Mouse (Mus musculus): ENCODE measurements around the gene Slc39a3.

DNA sequence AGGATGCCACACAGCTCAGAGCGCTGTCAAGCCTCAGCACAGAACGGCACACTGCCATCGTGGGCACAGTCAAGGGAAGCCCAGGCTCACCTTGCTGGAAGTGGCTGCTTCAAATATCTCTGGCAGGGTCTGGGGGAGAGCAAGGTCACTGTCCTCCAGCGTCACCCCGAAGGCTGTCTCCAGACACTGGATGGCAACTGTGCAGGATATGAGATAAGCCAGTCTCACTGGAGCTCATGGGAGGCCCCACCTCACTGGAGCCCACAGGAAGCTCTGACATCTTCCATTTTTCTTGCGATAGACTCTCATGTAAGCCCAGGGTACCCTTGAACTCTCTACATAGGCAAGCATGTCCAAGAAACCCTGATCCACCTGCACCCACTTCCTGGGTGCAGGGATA is 13.9 kb upstream of the Slc39a3 start:
- TF ChIP-seq POLR2A (IDR thresholded peaks at IDR 0.05; ENCODE audit: borderline replicate concordance, insufficient read depth, low read length) (no peak), CTCF (IDR thresholded peaks at IDR 0.05; ENCODE audit: borderline replicate concordance, insufficient read depth, low read depth, low read length) (no peak)
